Mouse (Mus musculus) small intestine, adult 2 months (tissue): ENCODE results near the gene Pla2g5. TPM values are rescaled to one million over a fixed set of nuclear protein-coding genes. Genes with fewer than 3 reads are reported as not detected.

ENCODE experiments used
- H3K27ac ChIP-seq: fragments of 200-500 bp; 2 replicates; pipeline ENCODE4 v1.5.1; 2012; ENCODE audit warnings: low read depth, low read length, control low read depth, inconsistent platforms; ENCODE audit not compliant: insufficient read depth
- H3K27me3 ChIP-seq: fragments of 200-500 bp; 2 replicates; pipeline ENCODE4 v1.6.1; 2012; ENCODE audit warnings: mild to moderate bottlenecking, moderate library complexity, low read length, inconsistent platforms; ENCODE audit not compliant: control insufficient read depth, insufficient read depth
- H3K36me3 ChIP-seq: fragments of 200-500 bp; 2 replicates; pipeline ENCODE4 v1.6.1; 2012; ENCODE audit warnings: mild to moderate bottlenecking, low read length, control low read depth, inconsistent platforms; ENCODE audit not compliant: control insufficient read depth, insufficient read depth
- H3K4me1 ChIP-seq: fragments of 200-500 bp; 2 replicates; pipeline ENCODE4 v1.6.1; 2012; ENCODE audit warnings: low read length, inconsistent platforms, mixed read lengths; ENCODE audit not compliant: control insufficient read depth, insufficient read depth, insufficient read length
- H3K4me3 ChIP-seq: fragments of 200-500 bp; 2 replicates; pipeline ENCODE4 v1.5.1; 2012; ENCODE audit warnings: low read depth, mild to moderate bottlenecking, control low read depth, inconsistent platforms, low read length, moderate library complexity
- CTCF ChIP-seq: fragments of 200-500 bp; IDR thresholded peaks from 2 replicates; pipeline ENCODE4 v1.5.1; 2012; ENCODE audit warnings: low read depth, mild to moderate bottlenecking, control low read depth, inconsistent platforms, low read length, moderate library complexity, mixed read lengths; ENCODE audit not compliant: insufficient replicate concordance, insufficient read length; ENCODE audit errors: extremely low read depth
- POLR2A ChIP-seq: fragments of 200-500 bp; IDR thresholded peaks from 2 replicates; pipeline ENCODE4 v1.6.1; 2012; ENCODE audit warnings: low read depth, mild to moderate bottlenecking, control low read depth, inconsistent platforms, low read length, moderate library complexity
- WGBS: fragments of 180-500 bp; shearing (Covaris S2); methylation state at CpG from one replicate; pipeline ENCODE4 v1.1.7; 2018; 5-methylcytosine and 5-hydroxymethylcytosine counted together
- polyA plus RNA-seq: library from polyadenylated mRNA; depleted of rRNA; stranded (reverse); fragments of >200 nt; gene quantifications from 2 replicates; pipeline ENCODE4 v1.2.3, GENCODE M21; 2012

Gene Pla2g5
- polyA plus RNA-seq, 1 experiment = 6.0 TPM

- H3K27me3 ChIP-seq = no peaks in the 10 kb centered on the region; the same call in 1 of the 2 replicates
- H3K4me3 ChIP-seq = no peak overlapping the region
- WGBS = 52% methylated on average over 6 of the region's 6 CpGs
- H3K4me1 ChIP-seq = peaks cover 9% of the 10 kb centered on the region; the same call in 1 of the 2 replicates
- TF ChIP-seq POLR2A = no peak
- TF ChIP-seq CTCF = no peak
- H3K36me3 ChIP-seq = no peaks in the 10 kb centered on the region
- no peak overlapping the region for H3K27ac ChIP-seq
These were observed 71.8 kb downstream of the Pla2g5 start for GRCm38 (mm10) chr4:138791452-138791851.

DNA sequence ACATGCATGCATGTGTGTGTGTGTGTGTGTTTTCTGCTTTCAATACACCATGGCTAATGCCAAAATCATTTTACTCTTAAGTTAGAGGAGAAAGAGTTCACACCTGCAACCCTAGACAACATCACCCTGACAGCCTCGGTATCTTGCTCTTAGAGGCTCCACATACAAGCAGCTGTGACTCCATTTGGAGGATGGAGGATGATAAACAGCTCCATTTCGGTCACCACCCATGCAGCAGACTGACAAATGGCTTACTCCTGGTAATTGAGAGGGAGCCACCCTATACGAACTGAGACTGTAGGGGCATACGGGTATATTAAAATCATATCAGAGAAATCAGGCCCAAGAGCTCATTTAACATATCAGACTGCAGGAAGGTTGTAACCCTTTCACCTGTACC lies 74.9 kb downstream of the Pla2g5 start:
- no peaks in the 10 kb centered on the region for H3K36me3 ChIP-seq
- 82% methylated on average over 4 of the region's 4 CpGs for WGBS
- H3K27me3 ChIP-seq = no peaks in the 10 kb centered on the region; the same call in 1 of the 2 replicates
- peaks cover 9% of the 10 kb centered on the region; the same call in 1 of the 2 replicates for H3K4me1 ChIP-seq
- H3K27ac ChIP-seq = no peak overlapping the region
- TF ChIP-seq POLR2A (no peak), CTCF (no peak)
- no peak overlapping the region for H3K4me3 ChIP-seq

GRCm38 (mm10) chr4:138786141-138786540 lies 77.1 kb downstream of the Pla2g5 start:
- Histone ChIP-seq H3K27me3 (no peaks in the 10 kb centered on the region), H3K4me3 (no peak overlapping the region), H3K27ac (no peak overlapping the region), H3K36me3 (no peaks in the 10 kb centered on the region), H3K4me1 (peaks cover 4% of the 10 kb centered on the region; the same call in 1 of the 2 replicates)
- 51% methylated on average over 4 of the region's 4 CpGs for WGBS
- TF ChIP-seq CTCF (no peak), POLR2A (no peak)

- Histone ChIP-seq H3K36me3 (no peaks in the 10 kb centered on the region), H3K27ac (no peak overlapping the region), H3K27me3 (no peaks in the 10 kb centered on the region), H3K4me1 (peaks cover 1% of the 10 kb centered on the region; the same call in 1 of the 2 replicates), H3K4me3 (no peak overlapping the region)
- no peak for TF ChIP-seq POLR2A
- TF ChIP-seq CTCF = no peak
- 43% methylated on average over 4 of the region's 4 CpGs for WGBS
These were observed 77.6 kb downstream of the Pla2g5 start for GRCm38 (mm10) chr4:138785721-138786120.

- Histone ChIP-seq H3K4me1 (no peaks in the 10 kb centered on the region; the same call in 1 of the 2 replicates), H3K36me3 (no peaks in the 10 kb centered on the region), H3K4me3 (no peak overlapping the region), H3K27ac (no peak overlapping the region), H3K27me3 (no peaks in the 10 kb centered on the region)
- TF ChIP-seq CTCF (no peak), POLR2A (no peak)
- WGBS = 84% methylated on average over 6 of the region's 6 CpGs
These were observed 81.2 kb downstream of the Pla2g5 start for GRCm38 (mm10) chr4:138782098-138782497.

GRCm38 (mm10) chr4:138780300-138780699 lies 83.0 kb downstream of the Pla2g5 start:
- H3K4me1 ChIP-seq = no peaks in the 10 kb centered on the region; the same call in 1 of the 2 replicates
- no peak overlapping the region for H3K27ac ChIP-seq
- 81% methylated on average over 5 of the region's 5 CpGs for WGBS
- H3K36me3 ChIP-seq = no peaks in the 10 kb centered on the region
- TF ChIP-seq POLR2A = no peak
- no peak for TF ChIP-seq CTCF
- H3K4me3 ChIP-seq = no peak overlapping the region
- H3K27me3 ChIP-seq = no peaks in the 10 kb centered on the region

DNA sequence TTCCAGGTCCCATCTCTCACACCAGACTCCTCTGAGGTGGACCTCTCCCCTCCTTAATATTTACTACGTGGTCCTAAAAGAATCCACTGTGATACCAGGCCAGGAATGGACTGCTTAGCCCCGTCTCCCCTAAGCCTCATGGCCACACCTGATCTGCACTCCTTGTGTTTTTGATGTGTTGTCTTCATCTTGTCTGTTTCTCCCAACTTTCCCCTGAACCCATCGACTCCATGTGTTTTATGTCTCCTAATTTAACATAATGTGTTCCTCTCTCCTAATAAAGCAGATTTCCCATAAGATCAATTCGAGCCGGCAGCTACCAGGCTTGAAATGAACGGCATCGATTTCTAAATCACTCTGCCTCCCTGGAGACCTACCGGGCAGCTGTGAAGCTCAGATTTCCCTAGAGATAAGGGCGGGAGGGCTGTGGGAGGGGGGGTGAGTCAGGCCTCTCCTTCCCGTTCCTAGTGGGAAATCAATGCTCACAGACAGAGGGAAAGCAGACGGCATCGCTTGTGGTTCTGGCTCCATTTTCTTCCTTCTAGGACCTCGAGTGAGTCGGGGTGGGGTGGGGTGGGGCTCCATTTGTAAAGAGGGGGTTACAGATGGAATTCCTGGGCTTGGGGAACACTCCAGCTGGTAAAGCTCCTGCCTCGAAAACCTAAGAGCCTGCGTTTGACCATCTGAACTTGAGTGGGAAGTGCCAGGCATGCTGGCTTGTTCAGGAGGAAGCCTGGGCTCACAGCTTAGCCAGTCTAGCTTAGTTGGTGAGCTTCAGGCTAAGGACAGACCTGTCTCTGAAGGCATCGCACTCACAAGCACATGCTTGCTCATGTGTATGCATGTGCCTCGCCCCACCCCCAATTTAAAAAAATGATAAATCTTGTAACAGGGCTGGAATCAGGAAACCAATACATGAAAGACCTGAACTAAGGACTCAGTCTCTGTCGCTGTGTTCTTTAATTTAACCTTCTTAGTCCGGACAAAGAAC lies 85.6 kb downstream of the Pla2g5 start:
- no peaks in the 10 kb centered on the region for H3K27me3 ChIP-seq
- H3K36me3 ChIP-seq = no peaks in the 10 kb centered on the region
- no peak overlapping the region for H3K4me3 ChIP-seq
- WGBS = 31% methylated on average over 20 of the region's 20 CpGs
- H3K4me1 ChIP-seq = peaks cover 2% of the 10 kb centered on the region; the same call in 1 of the 2 replicates
- TF ChIP-seq CTCF (no peak), POLR2A (no peak)
- H3K27ac ChIP-seq = no peak overlapping the region
